Mouse (Mus musculus): ENCODE data around the gene Sirt4.
"Not testable (repeated sequence)": the region's sequence is repeated elsewhere in the genome, so short reads cannot be mapped to it uniquely, and the experiment has no call there.

Sirt4 gene

DNA sequence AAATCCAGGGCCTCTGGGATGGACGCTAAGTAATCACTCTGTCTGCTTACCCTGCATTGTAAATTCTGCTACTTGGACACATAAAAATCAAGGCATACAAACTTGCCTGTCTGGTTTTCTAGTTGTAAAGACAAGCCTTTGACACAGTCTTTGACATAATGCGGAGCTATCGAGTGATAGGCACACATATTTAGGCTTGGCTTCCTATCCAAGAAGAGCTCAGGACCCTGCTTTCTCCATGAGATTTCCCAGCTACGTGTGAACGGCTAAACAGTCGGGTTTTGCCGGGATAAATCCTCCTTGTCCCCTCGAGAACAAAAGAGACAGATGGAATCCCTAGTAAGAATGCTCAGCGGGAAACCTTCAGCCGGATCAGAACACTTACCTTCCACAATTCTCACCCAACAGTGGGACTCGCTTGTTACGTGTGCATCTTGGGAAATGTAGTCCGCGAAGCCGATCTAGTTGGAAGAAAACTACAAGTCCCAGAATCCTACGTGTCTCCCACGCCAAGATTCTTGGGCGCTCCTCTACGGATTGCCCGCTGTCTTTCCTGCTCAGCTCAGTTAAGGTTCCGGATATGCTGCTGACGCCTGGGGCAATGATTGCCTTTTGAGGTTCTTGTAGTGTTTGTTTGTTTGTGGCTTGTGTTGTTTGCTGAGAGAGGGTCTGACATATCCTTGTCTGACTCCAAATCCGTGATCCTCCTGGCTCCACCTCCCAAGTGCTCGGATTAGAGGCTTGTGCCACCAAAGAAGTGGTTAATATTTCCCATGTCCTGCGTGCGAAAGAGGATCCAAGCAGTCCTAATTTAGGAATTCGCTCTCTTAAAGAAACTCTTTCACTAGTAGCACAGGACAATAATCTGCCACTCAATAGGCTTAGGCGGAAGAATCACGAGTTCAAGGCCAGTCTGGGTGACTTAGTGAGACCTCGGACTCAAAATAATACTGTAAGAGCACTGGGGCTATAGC lies at the start of gene Sirt4:
Gene Sirt4 (minus strand): TSS at position 779 of the 974 bp plus-strand sequence.
- peak; percentile 84 for DNase-seq

- peak; percentile 45 for DNase-seq
These were observed 47.2 kb upstream of the Sirt4 start for GRCm38 (mm10) chr5:115531671-115532270.

DNA sequence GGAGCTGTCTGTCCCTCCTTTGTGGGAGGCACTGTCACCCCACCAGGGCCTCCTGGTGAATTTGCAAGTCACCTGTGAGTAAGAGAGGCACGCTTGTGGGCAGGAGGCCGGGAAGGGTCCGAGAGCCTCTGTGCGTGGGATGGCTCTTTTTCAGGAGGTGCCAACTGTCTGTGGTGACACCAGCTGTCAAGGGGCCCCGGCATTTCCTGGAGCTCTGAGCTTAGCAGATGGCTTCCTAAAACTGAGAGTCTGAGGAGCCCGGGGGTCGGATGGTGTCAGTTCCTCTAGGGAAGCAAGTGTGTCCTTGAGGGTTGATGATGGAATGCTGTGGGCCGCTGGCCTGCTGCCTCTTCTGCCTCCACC lies 45.9 kb upstream of the Sirt4 start:
- DNase-seq: no peak

DNA sequence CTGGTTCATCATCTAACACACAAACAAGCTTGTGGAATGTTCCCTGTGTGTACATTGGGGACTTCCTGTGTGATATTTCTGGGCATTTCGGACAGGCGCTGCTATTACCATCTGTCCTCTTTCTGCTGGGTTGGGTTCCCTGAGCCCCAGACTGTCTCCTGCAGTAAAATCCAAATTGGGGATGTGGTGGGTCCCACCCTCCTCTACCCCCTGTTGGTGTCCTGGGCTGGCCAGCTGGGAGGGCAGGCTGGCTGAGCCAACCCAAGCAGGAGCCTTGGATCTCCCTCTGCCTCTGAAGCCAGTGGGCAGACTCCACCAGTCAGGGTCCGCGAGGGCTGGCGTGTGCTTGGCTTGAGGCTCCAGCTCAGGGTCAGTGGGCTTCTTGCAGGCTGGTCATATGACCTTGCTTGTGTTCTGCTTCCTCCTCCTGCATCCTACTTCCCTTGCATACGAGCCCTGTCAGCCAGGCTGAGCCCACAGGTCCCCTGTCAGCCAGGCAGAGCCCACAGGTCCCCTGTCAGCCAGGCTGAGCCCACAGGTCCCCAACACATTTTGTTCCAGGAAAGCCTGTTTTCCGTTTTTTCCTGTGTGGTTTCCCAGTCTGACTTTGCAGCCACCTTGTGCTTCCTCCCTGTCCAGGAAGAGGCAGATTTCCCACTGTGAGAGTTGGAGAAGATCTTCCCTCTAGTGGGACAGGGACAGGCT lies 45.4 kb upstream of the Sirt4 start:
- DNase-seq: no peak

DNA sequence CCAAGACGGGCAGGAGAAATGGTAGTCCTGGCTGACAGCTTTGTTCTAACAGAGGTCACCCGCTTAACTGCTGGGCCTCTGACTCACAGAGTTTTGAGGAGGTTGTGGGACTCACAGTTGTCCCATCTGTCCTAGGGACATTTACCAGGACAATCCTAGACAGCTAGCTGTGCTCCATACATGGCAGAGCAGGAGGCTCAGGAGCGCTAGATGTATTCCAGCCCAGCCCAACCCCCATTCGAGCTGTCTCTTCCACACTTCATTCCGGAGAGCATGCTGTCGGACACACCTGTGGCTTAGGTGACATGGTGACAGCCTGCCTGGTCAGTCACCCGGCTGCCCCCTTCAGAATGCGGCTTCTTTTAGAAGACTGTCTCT lies 44.8 kb upstream of the Sirt4 start:
- no peak for DNase-seq

DNA sequence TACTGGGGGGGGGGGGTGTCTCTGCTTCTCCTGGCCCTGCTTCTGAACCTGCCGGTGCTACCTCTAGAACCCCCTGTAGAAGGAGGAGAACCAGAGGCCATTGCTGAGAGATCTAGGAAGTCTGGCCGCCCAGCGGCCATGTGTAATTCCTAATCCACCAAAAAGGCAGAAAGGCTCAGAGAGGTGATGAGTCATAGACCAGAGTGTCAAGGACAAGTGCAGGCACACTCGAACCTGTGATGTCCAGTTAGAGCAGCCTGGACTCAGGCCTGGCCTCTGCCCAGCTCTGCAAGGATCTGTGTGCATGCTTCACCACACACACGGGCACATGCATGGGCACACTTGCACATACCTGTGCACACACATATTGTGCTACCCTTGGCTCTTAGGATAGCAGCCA lies 43.6 kb upstream of the Sirt4 start:
- DNase-seq: no peak

- DNase-seq: no peak
These were observed 42.1 kb upstream of the Sirt4 start for GRCm38 (mm10) chr5:115526456-115527202.

GRCm38 (mm10) chr5:115525943-115526342 lies 41.4 kb upstream of the Sirt4 start:
- no peak for DNase-seq

DNA sequence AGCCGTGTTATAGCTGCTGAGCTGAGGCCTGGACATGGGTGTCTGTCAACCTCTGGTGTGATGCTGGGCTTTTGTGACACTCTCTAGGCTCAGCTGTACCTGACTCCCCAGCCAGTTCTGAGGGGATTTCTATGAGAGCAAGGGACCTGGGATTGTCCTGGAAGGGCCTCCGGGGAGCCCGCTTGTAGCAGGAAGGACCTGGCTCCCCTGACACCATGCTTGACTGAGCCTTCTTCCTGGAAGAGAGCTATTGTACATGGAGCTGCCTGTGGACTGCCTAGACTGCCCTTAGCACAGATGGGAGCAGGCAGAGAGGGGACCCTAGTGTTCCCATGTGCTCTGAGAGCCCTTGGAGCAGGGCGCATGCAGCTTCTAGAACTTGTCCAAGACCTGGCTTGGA lies 40.9 kb upstream of the Sirt4 start:
- DNase-seq: no peak

GRCm38 (mm10) chr5:115524471-115524870 lies 39.9 kb upstream of the Sirt4 start:
- DNase-seq: no peak

- no peak for DNase-seq
These were observed 39.4 kb upstream of the Sirt4 start for GRCm38 (mm10) chr5:115523971-115524370.

GRCm38 (mm10) chr5:115522981-115523499 lies 38.5 kb upstream of the Sirt4 start:
- DNase-seq: no peak

DNA sequence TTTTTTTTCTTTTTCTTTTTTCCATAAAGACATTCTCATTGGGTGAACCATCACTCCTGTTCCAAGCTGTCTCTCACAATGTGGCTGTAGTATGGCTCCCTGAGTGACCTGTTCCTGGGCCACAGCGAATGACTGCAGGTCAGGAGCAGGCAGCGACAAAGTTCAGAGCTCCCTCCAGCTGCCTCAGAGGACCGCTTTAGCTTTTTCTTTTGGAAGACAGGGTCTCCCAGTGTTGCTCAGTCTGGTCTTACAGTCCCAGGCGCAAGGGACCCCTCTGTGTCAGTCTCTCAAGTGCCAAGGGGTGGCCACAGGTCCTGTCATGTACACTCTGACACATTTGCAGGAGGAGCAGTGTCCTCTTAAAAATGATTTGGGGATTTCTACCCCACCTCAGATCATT lies 38.0 kb upstream of the Sirt4 start:
- no peak for DNase-seq

DNA sequence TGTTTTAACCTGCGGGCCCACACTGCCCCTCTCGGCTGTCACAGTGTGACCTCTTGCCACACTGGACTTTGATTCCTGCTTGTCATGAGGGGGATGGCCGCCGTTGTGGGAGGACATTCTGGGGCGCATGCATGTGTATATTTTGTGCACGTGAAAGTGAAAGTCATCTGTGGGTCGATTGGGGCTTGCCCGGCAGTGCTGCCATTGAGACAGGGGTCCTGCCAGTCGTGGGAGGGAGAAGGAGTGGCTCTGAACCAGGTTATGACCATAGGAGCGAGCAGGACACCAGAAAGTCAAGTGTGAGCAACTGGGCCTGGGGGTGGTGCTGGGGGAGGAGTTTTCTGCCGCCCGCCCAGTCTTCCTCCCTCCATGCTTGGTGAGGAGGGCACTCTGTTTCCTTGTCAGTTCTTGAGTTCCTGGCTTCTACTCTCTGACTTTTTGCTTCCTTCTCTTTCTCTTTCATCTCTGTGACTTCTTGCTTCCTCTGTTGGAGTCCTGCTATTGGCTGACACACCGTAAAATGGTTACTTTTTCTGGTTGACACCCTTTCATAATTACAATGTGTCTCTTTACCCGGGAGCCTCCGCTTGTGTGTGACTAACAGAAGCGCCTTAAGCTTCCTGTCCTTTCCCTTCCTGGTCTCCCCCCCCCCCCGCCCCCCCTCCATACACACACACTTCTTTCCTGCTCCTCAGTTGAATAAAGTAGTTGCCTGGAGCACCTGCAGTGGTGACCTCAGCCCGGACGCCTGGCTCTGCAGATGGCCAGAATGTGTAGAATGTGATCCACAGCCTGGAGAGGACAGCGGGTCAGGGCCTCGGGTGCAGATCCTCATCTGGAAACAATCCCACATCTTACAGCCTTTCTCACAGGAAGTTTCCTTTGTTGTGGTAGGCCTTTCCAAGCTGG lies 37.3 kb upstream of the Sirt4 start:
- DNase-seq: no peak

GRCm38 (mm10) chr5:115520325-115520869 lies 35.9 kb upstream of the Sirt4 start:
- no peak for DNase-seq

- DNase-seq: not testable (repeated sequence)
These were observed 33.7 kb upstream of the Sirt4 start for GRCm38 (mm10) chr5:115518214-115518613.

- DNase-seq: no peak
These were observed 33.0 kb upstream of the Sirt4 start for GRCm38 (mm10) chr5:115517501-115517900.

DNA sequence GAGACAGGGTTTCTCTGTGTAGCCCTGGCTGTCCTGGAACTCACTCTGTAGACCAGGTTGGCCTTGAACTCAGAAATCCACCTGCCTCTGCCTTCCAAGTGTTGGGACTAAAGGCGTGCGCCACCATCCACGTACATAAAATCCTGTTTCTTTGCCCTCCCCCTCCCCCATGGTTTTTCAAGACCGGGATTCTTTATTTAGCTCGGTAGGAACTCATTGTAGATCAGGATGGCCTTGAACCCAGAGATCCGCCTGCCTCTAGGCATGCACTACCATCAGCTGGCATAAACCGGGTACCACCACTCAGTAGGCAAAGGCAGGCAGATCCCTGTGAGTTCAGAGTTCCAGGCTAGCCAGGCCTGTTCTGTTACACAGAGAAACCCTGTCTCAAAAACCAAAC lies 32.4 kb upstream of the Sirt4 start:
- DNase-seq: no peak

DNA sequence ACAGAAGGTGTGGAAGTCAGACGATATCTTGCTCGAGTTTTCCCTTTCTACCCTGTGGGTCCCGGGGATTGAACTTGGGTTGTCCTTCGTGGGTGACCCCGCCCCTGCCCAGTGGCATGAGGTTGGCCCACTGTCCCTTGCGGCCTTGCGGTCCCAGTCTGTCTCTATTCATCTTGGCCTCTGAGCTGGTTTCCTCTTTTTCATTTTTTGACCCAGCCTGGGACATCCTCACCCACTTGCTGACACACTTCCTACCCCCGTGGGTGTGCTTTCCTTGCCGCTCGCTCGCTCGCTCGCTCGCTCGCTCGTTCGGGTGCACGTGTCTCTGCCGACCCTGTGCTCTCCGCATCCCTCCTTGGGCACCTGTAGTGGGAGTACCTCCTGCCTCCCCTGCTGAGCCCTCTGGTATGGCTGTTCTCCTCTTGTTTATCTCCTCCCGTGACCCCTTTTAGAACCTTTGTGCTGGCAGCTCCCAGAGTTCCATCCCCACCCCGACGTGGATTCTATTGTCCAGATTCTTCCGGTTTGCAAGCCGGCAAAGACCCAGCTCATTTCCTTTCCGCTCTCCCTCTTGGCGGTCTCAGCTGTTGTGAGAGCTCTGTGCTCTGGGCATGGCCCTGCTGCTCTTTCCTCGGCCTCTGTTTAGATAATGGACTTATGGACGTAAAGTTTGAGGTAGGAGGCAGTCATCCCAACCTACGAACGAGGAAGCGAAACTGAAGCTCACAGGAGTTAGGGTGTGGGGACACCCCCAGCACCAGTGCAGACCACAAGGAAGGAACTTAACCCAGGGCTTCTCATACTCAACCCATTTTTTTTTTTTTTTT lies 31.8 kb upstream of the Sirt4 start:
- no peak for DNase-seq

DNA sequence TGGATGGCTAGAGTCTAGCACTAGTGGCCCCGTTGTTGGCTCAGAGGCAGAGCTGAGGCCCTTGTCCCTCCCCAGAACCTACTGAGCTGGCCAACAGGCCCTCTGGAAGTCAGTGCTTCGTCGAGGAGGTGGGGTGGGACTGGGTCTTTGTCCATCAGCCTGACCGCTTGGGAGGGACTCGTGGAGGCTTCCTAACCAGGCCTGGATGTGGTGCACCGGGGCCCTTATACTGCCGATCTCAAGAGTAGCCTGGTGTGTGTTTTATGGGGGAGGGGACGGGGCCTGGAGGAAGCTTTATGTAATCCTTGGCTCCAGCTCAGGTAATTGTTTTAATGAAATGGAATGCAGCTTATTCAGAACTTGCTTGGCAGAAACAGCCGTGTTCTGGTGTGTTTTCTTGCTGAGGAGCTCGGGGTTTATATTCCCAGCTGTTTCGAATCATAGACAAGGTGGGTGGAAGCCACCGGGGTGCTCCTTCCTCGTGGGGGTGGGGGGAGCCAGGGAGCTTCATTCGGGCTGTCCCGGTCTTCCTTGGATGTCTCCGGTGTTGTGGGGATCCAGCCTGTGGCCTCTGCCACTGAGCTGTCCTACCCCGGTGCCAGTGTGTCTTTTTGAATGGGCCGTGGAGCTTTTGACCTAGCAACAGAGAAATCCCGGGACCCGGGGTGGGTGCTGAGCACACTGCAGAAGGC lies 30.5 kb upstream of the Sirt4 start:
- no peak for DNase-seq
